Mouse (Mus musculus): ENCODE results near the gene Ccm2.

The Ccm2 gene

DNA sequence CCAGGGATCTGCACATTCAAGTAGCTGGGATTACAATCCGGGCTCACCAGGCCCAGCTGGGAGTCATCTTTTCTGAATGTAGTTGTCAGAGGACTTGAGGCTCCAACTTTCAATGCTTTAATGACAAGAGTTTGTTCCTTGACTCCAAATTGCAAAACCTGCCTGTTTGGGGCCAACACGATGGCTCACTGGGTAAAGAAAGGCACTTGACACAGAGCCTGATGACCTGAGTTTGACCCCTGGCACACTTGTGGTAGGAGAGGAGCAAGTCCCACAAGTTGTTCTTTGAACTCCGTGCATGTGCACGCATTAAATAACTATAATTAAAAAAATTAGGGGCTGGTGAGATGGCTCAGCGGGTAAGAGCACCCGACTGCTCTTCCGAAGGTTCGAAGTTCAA is 16.7 kb upstream of the Ccm2 start:
- DNase-seq (ENCODE audit: low spot score): no peak

- no peak for DNase-seq (ENCODE audit: low spot score)
These were observed 15.9 kb upstream of the Ccm2 start for GRCm38 (mm10) chr11:6530746-6531145.

DNA sequence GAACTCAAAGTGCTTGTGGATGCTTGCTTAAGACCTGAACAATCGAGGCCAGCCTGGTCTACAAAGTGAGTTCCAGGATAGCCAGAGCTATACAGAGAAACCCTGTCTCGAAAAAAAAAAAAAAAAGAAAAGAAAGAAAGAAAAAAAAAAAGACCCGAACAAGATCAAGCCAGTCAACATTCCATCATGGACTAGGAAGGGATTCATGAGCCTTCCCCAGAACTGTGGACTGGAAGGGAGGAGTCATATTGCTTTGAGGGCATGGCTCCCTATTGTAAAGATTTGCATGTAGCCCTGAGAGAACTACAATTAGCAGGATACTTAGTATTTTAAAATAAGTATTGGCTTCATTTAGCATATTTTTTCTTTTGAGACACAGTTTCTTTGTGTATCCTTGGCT is 2.0 kb upstream of the Ccm2 start:
- DNase-seq (ENCODE audit: low spot score): no peak

GRCm38 (mm10) chr11:6545186-6545856 is 1.4 kb upstream of the Ccm2 start:
- DNase-seq (ENCODE audit: low spot score): no peak

GRCm38 (mm10) chr11:6545857-6546192 is 862 bp upstream of the Ccm2 start:
- DNase-seq (ENCODE audit: low spot score): no peak

- peak; percentile 80 for DNase-seq (ENCODE audit: low spot score)
These were observed 472 bp downstream of the Ccm2 start for GRCm38 (mm10) chr11:6547037-6547680.

DNA sequence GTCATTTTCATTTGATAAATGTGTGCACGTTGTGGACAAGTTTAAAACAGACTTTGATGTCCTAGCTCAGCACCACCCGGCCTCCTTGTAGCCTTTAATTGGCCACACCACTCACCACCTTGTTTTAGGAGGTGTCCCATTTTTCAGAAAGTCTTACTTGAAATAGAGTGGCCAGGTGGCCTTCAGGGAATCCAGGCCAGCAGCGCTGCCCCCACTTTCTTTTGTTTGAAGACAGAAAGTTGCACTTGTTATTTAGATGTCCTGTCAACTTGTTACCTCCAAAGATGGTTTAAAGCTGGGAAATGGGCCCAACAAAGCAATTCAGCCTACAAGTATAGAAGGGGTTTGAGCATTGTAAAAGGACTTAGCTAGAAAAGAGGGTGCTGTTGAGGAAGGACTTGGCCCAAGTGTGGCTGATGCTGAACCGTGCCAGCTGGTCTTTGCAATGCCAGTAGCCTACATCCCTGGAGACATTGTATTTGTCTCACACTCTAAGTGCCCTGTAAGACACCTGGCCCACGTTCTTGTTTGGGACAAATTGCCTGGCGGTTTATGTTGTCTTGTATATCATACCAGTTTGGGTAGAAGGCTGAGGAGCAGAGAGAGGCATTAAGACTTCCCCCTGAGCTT is 1.1 kb downstream of the Ccm2 start:
- no peak for DNase-seq (ENCODE audit: low spot score)

DNA sequence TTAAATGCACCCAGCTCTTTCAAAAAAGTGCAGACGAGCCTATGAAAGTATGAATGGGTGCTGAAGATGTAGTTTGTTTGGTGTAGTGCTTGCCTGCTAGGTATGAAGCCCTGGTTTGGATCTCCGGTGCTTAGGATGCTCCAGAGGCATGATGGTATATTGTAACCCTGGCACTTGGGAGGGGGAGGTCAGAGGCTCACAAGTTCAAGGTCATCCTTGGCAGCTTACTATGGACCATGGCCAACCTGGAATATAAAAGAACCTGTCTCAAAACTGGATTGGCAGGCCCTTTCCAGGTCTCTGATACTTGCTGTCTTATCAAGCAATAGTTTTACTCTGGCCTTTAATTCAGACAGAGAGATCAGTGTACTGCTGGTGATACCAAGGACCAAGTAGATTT is 3.1 kb downstream of the Ccm2 start:
- no peak for DNase-seq (ENCODE audit: low spot score)

GRCm38 (mm10) chr11:6550201-6550600 is 3.5 kb downstream of the Ccm2 start:
- DNase-seq (ENCODE audit: low spot score): no peak

GRCm38 (mm10) chr11:6558234-6558633 is 11.5 kb downstream of the Ccm2 start:
- DNase-seq (ENCODE audit: low spot score): no peak

DNA sequence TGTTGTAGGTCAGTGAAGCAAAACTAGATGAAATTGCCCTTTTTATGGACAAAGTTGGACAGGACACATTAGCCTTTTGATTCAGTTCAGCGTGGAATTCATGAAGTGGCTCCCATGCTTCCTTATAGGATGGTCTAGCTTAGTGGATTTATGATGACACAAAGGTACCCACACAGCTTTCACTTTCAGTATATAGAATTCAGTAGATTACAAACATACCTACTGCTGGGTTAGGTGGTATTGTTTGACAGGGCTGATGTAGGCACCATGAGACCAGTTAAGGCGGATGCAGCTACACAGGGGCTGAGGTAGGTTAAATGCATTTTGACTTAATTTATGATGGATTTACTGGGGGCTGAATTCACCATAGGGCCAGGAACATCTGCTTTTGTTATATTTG is 13.3 kb downstream of the Ccm2 start:
- no peak for DNase-seq (ENCODE audit: low spot score)

- DNase-seq (ENCODE audit: low spot score): peak; percentile 57
These were observed 14.1 kb downstream of the Ccm2 start for GRCm38 (mm10) chr11:6560655-6561360.

DNA sequence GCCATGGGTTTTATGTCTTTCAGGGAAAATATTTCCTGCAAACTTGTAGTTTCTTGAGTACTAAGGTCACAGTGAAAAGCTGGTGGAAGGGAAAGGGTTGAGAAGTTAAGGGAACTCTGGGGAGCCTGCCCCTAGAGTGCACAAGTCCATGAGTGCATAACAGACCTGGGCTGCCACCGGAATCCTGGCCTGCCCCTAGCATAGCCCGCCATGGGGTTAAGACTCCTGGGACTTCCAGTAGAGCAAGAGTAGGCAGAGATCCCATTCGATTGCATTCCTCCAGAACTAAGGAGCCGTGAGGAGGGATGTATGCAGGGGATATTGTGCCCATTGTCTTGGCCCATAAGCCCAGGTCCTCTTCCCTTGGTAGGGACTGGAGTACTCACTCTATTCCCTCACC is 14.8 kb downstream of the Ccm2 start:
- DNase-seq (ENCODE audit: low spot score): no peak

- DNase-seq (ENCODE audit: low spot score): no peak
These were observed 15.7 kb downstream of the Ccm2 start for GRCm38 (mm10) chr11:6562359-6562758.

DNA sequence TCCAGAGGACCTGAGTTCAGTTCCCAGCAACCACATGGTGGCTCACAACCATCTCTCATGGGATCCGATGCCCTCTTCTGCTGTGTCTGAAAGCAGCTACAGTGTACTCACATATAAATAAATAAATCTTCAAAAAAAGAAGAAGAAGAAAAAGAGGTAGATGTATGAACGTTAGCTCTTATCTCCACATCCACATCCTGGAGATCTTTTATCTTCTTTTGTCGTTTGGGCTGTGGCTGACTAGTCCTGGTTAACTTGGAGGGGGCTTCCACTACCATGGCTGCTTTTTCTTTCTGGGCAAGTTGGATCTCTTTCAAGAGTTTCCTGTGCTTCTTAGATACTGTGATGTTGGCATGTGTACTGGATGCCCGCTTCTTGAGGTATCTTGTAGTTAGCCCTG is 16.5 kb downstream of the Ccm2 start:
- DNase-seq (ENCODE audit: low spot score): no peak

DNA sequence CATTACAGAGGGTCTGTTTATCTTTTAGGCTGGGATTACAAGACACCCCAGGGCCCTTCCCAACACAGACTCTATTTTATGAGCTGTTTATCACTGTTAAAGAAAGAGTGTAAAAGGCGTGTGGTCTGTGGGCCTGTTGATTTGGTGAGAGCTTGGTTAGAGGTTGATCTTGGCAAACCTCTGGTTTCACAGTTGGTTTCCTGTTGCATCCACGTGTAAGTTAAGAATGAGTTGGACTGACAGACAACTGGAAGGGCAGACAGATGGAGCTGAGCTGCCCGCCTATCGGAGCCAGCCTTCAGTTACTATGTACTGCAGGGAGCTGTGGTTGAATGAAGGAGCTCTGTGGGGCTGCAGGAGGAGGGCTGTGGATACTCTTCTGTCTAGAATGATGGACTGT is 19.8 kb downstream of the Ccm2 start:
- DNase-seq (ENCODE audit: low spot score): no peak

DNA sequence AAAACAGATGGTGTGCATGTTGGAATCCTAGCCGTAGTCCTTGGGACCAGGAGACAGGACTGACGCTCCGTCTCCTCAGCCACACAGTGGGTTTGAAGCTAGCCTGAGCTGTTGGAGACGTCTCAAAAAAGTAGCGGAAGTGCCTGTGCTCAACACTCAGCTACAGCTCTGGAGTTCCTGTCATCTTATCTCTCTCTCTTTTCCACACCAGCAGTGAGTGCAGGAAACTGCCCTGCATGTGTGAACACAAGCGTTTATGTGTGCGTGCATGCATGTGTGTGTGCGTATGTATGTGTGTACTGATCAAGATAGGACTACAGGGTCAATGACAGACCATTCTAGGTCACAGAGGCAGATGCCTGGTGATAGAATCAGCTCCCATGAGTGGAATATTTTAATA is 21.3 kb downstream of the Ccm2 start:
- no peak for DNase-seq (ENCODE audit: low spot score)

- DNase-seq (ENCODE audit: low spot score): no peak
These were observed 22.1 kb downstream of the Ccm2 start for GRCm38 (mm10) chr11:6568584-6569409.

DNA sequence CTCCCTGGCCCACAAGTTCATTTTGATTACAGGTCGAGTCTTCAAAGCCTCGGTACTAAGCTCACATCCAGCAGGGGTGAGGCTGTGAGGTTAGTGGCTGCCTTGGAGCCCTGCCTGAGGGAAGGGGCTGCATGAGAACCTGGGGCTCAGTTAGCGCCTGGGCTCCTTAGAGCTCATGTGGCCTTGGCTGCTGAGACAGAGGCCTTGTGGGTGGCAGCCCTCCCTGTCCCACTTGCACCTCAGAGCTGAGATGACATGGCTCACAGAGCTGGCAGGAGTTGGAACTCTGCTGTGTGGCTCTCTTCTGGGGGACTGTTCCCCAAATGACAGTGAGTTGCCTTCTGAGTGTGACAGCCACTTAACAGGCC is 22.7 kb downstream of the Ccm2 start:
- DNase-seq (ENCODE audit: low spot score): no peak

GRCm38 (mm10) chr11:6576151-6576550 is 29.5 kb downstream of the Ccm2 start:
- no peak for DNase-seq (ENCODE audit: low spot score)

- no peak for DNase-seq (ENCODE audit: low spot score)
These were observed 32.7 kb downstream of the Ccm2 start for GRCm38 (mm10) chr11:6579361-6579760.

DNA sequence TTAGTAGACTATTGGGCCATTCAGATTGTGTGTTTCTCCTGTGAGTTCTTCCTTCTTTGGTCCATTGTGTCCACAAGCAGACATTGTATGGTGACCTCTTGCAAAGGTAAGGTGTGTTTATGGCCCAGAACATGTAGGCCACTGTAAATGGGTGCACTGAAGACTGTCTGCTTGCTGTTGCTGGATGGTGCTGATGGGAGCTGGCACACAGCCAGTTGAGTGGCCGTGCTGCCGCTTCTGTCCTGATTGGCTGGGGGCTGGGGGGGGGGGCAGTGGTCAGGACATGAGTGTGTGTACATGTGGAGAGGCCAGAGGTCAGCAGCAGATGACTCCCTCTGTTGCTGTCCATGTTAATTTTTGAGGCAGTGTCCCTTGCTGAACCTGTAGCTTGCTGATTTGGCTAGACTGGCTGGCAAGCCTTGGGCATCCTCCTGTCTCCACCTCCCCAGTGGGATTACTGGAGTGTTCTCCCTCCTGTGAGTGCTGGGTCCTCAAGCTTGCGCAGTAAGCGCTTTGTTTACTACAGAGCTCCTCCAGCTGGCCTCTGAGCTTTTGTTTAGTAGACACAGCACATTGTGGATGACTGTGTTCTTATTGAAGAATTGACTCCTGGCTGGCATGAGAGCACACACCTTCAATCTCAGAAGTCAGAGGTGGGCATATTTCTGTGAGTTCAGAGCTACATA is 33.5 kb downstream of the Ccm2 start:
- DNase-seq (ENCODE audit: low spot score): no peak
